Mouse (Mus musculus) intestine, postnatal 0 days (tissue): ENCODE measurements around the gene Mtfmt. TPM values are rescaled to one million over a fixed set of nuclear protein-coding genes. Genes with fewer than 3 reads are reported as not detected.

ENCODE experiments used
- ATAC-seq: fragments of 200-750 bp; cut with Nextera tagmentation; 2 replicates; pipeline ENCODE4 v1.8.0; 2017; ENCODE audit warnings: mild to moderate bottlenecking, moderate TSS enrichment, moderate library complexity
- H3K27ac ChIP-seq: fragments of 300-500 bp; sonication (generic); 2 replicates; pipeline ENCODE4 v1.5.1; 2014; ENCODE audit warnings: mild to moderate bottlenecking, low read depth, low read length, moderate library complexity
- H3K27me3 ChIP-seq: fragments of 300-500 bp; sonication (generic); replicated peaks from 2 replicates; pipeline ENCODE4 v1.6.1; 2014; ENCODE audit warnings: low read length, mixed read lengths; ENCODE audit not compliant: control insufficient read depth, insufficient read depth
- H3K36me3 ChIP-seq: fragments of 300-500 bp; sonication (generic); 2 replicates; pipeline ENCODE4 v1.6.1; 2014; ENCODE audit warnings: mild to moderate bottlenecking, moderate library complexity; ENCODE audit not compliant: control insufficient read depth, insufficient read depth
- H3K4me1 ChIP-seq: fragments of 300-500 bp; sonication (generic); replicated peaks from 2 replicates; pipeline ENCODE4 v1.6.1; 2014; ENCODE audit warnings: antibody characterized with exemption, low read length, mixed read lengths; ENCODE audit not compliant: control insufficient read depth, insufficient read depth
- H3K4me2 ChIP-seq: fragments of 300-500 bp; sonication (generic); replicated peaks from 2 replicates; pipeline ENCODE4 v1.6.1; 2014; ENCODE audit warnings: low read depth, mild to moderate bottlenecking, moderate library complexity
- H3K4me3 ChIP-seq: fragments of 300-500 bp; sonication (generic); 2 replicates; pipeline ENCODE4 v1.5.1; 2014; ENCODE audit warnings: low read depth, low read length
- H3K9ac ChIP-seq: fragments of 300-500 bp; sonication (generic); 2 replicates; pipeline ENCODE4 v1.6.1; 2014; ENCODE audit warnings: mild to moderate bottlenecking, low read depth, low read length
- H3K9me3 ChIP-seq: fragments of 300-500 bp; sonication (generic); 2 replicates; pipeline ENCODE4 v1.6.1; 2016; ENCODE audit warnings: mixed run types; ENCODE audit not compliant: control insufficient read depth
- CTCF ChIP-seq: sonication (generic); IDR thresholded peaks from 2 replicates; pipeline ENCODE4 v1.5.1; 2016; ENCODE audit warnings: low read depth, mild to moderate bottlenecking, control low read depth, antibody characterized with exemption, moderate library complexity
- WGBS: fragments of 180-500 bp; shearing (Covaris S2); extraction: QIAGEN DNeasy Blood & Tissue Kit; methylation state at CpG from one replicate; pipeline ENCODE4 v1.1.7; 2014; 5-methylcytosine and 5-hydroxymethylcytosine counted together
- polyA plus RNA-seq: library from polyadenylated mRNA; unstranded; fragments of >200 nt; fragmentation: Nextera tagmentation; extraction: Ambion mirVana; gene quantifications from 2 replicates; pipeline ENCODE4 v1.2.1, GENCODE M21; 2015

Mtfmt gene
- polyA plus RNA-seq, 1 experiment from 2014 or later: 14.8 TPM

- Histone ChIP-seq H3K9ac (no peak overlapping the region), H3K4me1 (no peaks in the 10 kb centered on the region), H3K27ac (no peak overlapping the region), H3K4me2 (peak overlapping the region; percentile 56), H3K36me3 (no peaks in the 10 kb centered on the region; the same call in 1 of the 2 replicates), H3K4me3 (no peak overlapping the region), H3K27me3 (no peaks in the 10 kb centered on the region), H3K9me3 (no peaks in the 10 kb centered on the region)
- WGBS: 77% methylated on average over 3 of the region's 3 CpGs
- peak; percentile 51 for TF ChIP-seq CTCF
- ATAC-seq: no peak
Observed at GRCm38 (mm10) chr9:65419633-65420032, 15.9 kb upstream of the Mtfmt start.

GRCm38 (mm10) chr9:65422760-65423501 lies 12.7 kb upstream of the Mtfmt start, which contains the start of gene Slc51b:
Gene Slc51b, minus strand, starts transcription at chr9:65422955.
- WGBS: 41% methylated on average over 11 of the region's 11 CpGs
- Histone ChIP-seq H3K4me1 (no peaks in the 10 kb centered on the region), H3K4me3 (peak within 1 kb of the TSS; percentile 40), H3K4me2 (peak within 1 kb of the TSS; percentile 57), H3K27ac (peak within 1 kb of the TSS; percentile 93), H3K27me3 (no peaks in the 10 kb centered on the region), H3K9ac (peak within 1 kb of the TSS; percentile 45), H3K9me3 (no peaks in the 10 kb centered on the region), H3K36me3 (no peaks in the 10 kb centered on the region)
- no peak for TF ChIP-seq CTCF
- peak; percentile 92 for ATAC-seq

- Histone ChIP-seq H3K4me1 (no peaks in the 10 kb centered on the region), H3K4me3 (no peak overlapping the region), H3K9me3 (no peaks in the 10 kb centered on the region), H3K27ac (peak overlapping the region; percentile 72), H3K27me3 (no peaks in the 10 kb centered on the region), H3K36me3 (no peaks in the 10 kb centered on the region), H3K4me2 (no peak overlapping the region), H3K9ac (no peak overlapping the region)
- peak; percentile 22 for ATAC-seq
- WGBS: 26% methylated on average over 3 of the region's 3 CpGs
- no peak for TF ChIP-seq CTCF
Observed at GRCm38 (mm10) chr9:65424393-65424792, 11.2 kb upstream of the Mtfmt start.

- WGBS: 39% methylated on average over 2 of the region's 2 CpGs
- Histone ChIP-seq H3K9me3 (no peaks in the 10 kb centered on the region), H3K27ac (peak overlapping the region; percentile 89), H3K4me3 (no peak overlapping the region), H3K4me1 (no peaks in the 10 kb centered on the region), H3K9ac (no peak overlapping the region), H3K27me3 (no peaks in the 10 kb centered on the region), H3K36me3 (no peaks in the 10 kb centered on the region), H3K4me2 (no peak overlapping the region)
- no peak for TF ChIP-seq CTCF
- ATAC-seq: peak; percentile 40
Observed at GRCm38 (mm10) chr9:65427511-65427910, 8.1 kb upstream of the Mtfmt start.

- Histone ChIP-seq H3K27me3 (no peaks in the 10 kb centered on the region), H3K9ac (no peak overlapping the region), H3K4me2 (no peak overlapping the region), H3K27ac (peak overlapping the region; percentile 89), H3K4me3 (no peak overlapping the region), H3K4me1 (no peaks in the 10 kb centered on the region), H3K9me3 (no peaks in the 10 kb centered on the region), H3K36me3 (no peaks in the 10 kb centered on the region)
- WGBS: 66% methylated on average over 5 of the region's 5 CpGs
- no peak; the same call in 1 of the 2 replicates for ATAC-seq
- TF ChIP-seq CTCF: no peak
Observed at GRCm38 (mm10) chr9:65428003-65428402, 7.6 kb upstream of the Mtfmt start.

- no peak overlapping the region for H3K9ac ChIP-seq
- H3K4me2 ChIP-seq: no peak overlapping the region
- H3K4me1 ChIP-seq: no peaks in the 10 kb centered on the region
- H3K27ac ChIP-seq: no peak overlapping the region
- no peak for TF ChIP-seq CTCF
- H3K4me3 ChIP-seq: no peak overlapping the region
- no peaks in the 10 kb centered on the region for H3K36me3 ChIP-seq
- no peak for ATAC-seq
- no peaks in the 10 kb centered on the region for H3K27me3 ChIP-seq
- H3K9me3 ChIP-seq: no peaks in the 10 kb centered on the region
Observed at GRCm38 (mm10) chr9:65430401-65430800, 5.2 kb upstream of the Mtfmt start.
